Mouse (Mus musculus) ES-Bruce4 (cell line): ENCODE results near the gene Uqcrc1. TPM values are rescaled to one million over a fixed set of nuclear protein-coding genes. Genes with fewer than 3 reads are reported as not detected.

Experiments
- H3K27ac ChIP-seq: 2 replicates; pipeline ENCODE4 v1.5.1; 2012; ENCODE audit warnings: low read length, inconsistent platforms; ENCODE audit not compliant: insufficient read depth
- H3K27me3 ChIP-seq: 2 replicates; pipeline ENCODE4 v1.6.1; 2012; ENCODE audit warnings: mild to moderate bottlenecking, low read length, inconsistent platforms; ENCODE audit not compliant: control insufficient read depth, poor library complexity, insufficient read depth, severe bottlenecking
- H3K36me3 ChIP-seq: 2 replicates; pipeline ENCODE4 v1.6.1; 2012; ENCODE audit warnings: inconsistent platforms, mild to moderate bottlenecking, low read length, moderate library complexity; ENCODE audit not compliant: control insufficient read depth, poor library complexity, insufficient read depth, severe bottlenecking
- H3K4me1 ChIP-seq: one replicate; pipeline ENCODE4 v1.8.1; 2011; ENCODE audit warnings: low read length; ENCODE audit not compliant: control insufficient read depth, insufficient read depth
- H3K4me3 ChIP-seq: 2 replicates; pipeline ENCODE4 v1.5.1; 2011; ENCODE audit warnings: low read depth, mild to moderate bottlenecking, low read length
- H3K9ac ChIP-seq: 2 replicates; pipeline ENCODE4 v1.6.1; 2012; ENCODE audit warnings: low read depth, mild to moderate bottlenecking, inconsistent platforms; ENCODE audit not compliant: poor library complexity, severe bottlenecking
- H3K9me3 ChIP-seq: replicated peaks from 2 replicates; pipeline ENCODE4 v1.6.1; 2012; ENCODE audit warnings: mild to moderate bottlenecking, low read length, inconsistent platforms; ENCODE audit not compliant: control insufficient read depth, poor library complexity, insufficient read depth, severe bottlenecking
- CTCF ChIP-seq: IDR thresholded peaks from one replicate; pipeline ENCODE4 v1.8.1; 2011; ENCODE audit warnings: low read depth, low read length
- EP300 ChIP-seq: IDR thresholded peaks from 2 replicates; pipeline ENCODE4 v1.6.1; 2011; ENCODE audit warnings: low read depth, low read length; ENCODE audit not compliant: insufficient read depth
- POLR2A ChIP-seq: IDR thresholded peaks from one replicate; pipeline ENCODE4 v1.8.1; 2011; ENCODE audit warnings: low read length; ENCODE audit not compliant: insufficient read depth
- polyA plus RNA-seq: library from polyadenylated mRNA; stranded (reverse); fragments of >200 nt; gene quantifications from 2 replicates; pipeline ENCODE4 v1.2.4, GENCODE M21; 2011; ENCODE audit warnings: low read depth; ENCODE audit not compliant: missing spikeins, insufficient read depth, insufficient read length

Uqcrc1 gene
- polyA plus RNA-seq, 1 experiment = 183 TPM

GRCm38 (mm10) chr9:108989802-108990461, 53.5 kb downstream of the Uqcrc1 start:
- Histone ChIP-seq H3K9me3 (no peaks in the 10 kb centered on the region), H3K4me3 (no peak overlapping the region), H3K36me3 (no peaks in the 10 kb centered on the region), H3K9ac (no peak overlapping the region), H3K27me3 (no peaks in the 10 kb centered on the region), H3K27ac (no peak overlapping the region), H3K4me1 (peaks cover 2% of the 10 kb centered on the region)
- TF ChIP-seq POLR2A (no peak), CTCF (no peak), EP300 (no peak)

- Histone ChIP-seq H3K4me1 (peaks cover 2% of the 10 kb centered on the region), H3K27ac (no peak overlapping the region), H3K4me3 (no peak overlapping the region), H3K27me3 (no peaks in the 10 kb centered on the region), H3K9ac (no peak overlapping the region), H3K9me3 (no peaks in the 10 kb centered on the region), H3K36me3 (no peaks in the 10 kb centered on the region)
- TF ChIP-seq CTCF (no peak), EP300 (no peak), POLR2A (no peak)
Measured at GRCm38 (mm10) chr9:108990462-108990820, 54.0 kb downstream of the Uqcrc1 start.

DNA sequence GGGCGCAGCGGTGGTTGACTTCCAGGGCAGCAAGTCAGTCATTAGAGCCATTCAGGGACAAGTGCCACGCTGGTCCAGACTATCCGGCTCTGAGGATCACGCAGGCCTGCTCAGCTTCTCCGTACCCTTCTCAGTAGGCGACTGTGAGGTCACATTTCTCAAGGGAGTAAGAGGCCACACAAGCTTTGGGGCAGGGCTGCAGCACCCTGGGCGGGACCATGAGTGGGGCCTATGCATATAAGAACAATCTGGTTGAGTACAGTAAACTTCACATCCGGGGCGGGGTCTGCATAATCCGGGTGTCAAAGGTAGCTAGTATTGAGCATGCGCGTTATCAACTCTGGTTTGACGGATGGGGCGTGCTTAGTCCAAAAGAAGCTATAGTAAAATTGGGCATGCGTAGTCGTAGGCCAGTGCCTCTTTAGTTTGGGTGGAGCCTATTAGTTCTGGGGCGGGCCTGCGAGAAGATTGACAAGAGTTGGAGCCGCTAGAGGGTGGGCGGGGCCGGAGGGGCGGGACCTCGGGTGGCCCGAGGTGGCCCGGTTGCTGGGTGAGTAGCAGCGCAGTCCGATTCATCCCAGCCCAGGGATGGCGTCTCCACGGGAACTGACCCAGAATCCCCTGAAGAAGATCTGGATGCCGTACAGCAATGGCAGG, 55.1 kb downstream of the Uqcrc1 start, which contains the start of gene Pfkfb4:
Gene Pfkfb4, plus strand, starts transcription at position 351 of the 657 bp plus-strand sequence.
- H3K4me1 ChIP-seq = peaks cover 2% of the 10 kb centered on the region
- no peaks in the 10 kb centered on the region for H3K36me3 ChIP-seq
- peak within 1 kb of the TSS; percentile 34 for H3K9ac ChIP-seq
- H3K4me3 ChIP-seq = peak within 1 kb of the TSS; percentile 85
- H3K27me3 ChIP-seq = no peaks in the 10 kb centered on the region
- TF ChIP-seq POLR2A (peak; percentile 84), EP300 (0 out of 2 replicates have a peak, but pooled peaks have one; percentile 4), CTCF (no peak)
- H3K9me3 ChIP-seq = no peaks in the 10 kb centered on the region
- peak within 1 kb of the TSS; percentile 68 for H3K27ac ChIP-seq

- peaks cover 2% of the 10 kb centered on the region for H3K4me1 ChIP-seq
- H3K36me3 ChIP-seq = no peaks in the 10 kb centered on the region
- peak overlapping the region; percentile 34; the same call in 1 of the 2 replicates for H3K9ac ChIP-seq
- no peaks in the 10 kb centered on the region for H3K27me3 ChIP-seq
- no peak overlapping the region for H3K27ac ChIP-seq
- H3K4me3 ChIP-seq = peak overlapping the region; percentile 85
- TF ChIP-seq CTCF = no peak
- TF ChIP-seq EP300 = no peak
- no peak for TF ChIP-seq POLR2A
- no peaks in the 10 kb centered on the region for H3K9me3 ChIP-seq
Measured at GRCm38 (mm10) chr9:108992085-108992469, 55.6 kb downstream of the Uqcrc1 start.

DNA sequence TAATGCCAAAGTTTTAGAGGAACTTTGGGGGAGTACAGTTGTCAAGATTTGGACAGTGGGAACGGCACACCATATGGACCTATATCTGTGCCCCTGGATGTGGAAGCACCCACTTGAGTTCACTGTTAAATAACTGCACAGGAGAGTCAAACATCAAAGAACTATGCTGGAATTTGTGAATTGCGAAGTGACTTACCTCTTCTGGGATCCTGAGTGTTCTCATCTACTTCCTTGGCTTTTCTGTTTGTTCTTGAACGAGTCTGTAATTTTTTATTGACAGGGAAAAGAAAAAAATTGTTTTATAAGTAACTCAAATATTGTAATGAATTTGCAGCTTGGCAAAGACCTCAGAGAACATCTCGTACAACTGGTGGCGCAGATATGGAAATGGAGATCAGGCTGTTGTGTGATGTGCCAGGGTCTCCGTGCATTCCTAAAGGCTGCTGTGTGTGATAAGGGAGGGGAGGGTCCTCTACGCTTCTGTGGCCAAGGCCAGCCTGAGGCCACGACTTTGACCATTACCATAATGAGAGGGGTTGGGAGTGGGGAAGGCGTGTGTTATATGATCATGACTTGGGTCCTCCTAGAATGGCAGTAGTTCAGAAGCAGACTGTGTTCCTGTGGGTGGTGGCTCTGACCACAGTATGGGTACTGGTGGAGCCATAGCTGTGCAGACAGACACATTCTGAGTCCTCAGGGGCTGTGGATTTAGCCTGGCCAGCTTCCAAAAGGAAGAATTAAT, 56.4 kb downstream of the Uqcrc1 start:
- Histone ChIP-seq H3K4me1 (peaks cover under 1% of the 10 kb centered on the region), H3K36me3 (no peaks in the 10 kb centered on the region), H3K4me3 (no peak overlapping the region), H3K27ac (no peak overlapping the region), H3K9ac (no peak overlapping the region), H3K9me3 (no peaks in the 10 kb centered on the region), H3K27me3 (no peaks in the 10 kb centered on the region)
- TF ChIP-seq CTCF (no peak), EP300 (no peak), POLR2A (no peak)

- Histone ChIP-seq H3K9me3 (no peaks in the 10 kb centered on the region), H3K27me3 (no peaks in the 10 kb centered on the region), H3K36me3 (no peaks in the 10 kb centered on the region), H3K9ac (no peak overlapping the region), H3K27ac (no peak overlapping the region), H3K4me1 (no peaks in the 10 kb centered on the region), H3K4me3 (no peak overlapping the region)
- no peak for TF ChIP-seq POLR2A
- TF ChIP-seq CTCF = no peak
- no peak for TF ChIP-seq EP300
Measured at GRCm38 (mm10) chr9:108996411-108996810, 60.0 kb downstream of the Uqcrc1 start.
